Mouse (Mus musculus): Measurements from ENCODE around the gene Irak4.

DNA sequence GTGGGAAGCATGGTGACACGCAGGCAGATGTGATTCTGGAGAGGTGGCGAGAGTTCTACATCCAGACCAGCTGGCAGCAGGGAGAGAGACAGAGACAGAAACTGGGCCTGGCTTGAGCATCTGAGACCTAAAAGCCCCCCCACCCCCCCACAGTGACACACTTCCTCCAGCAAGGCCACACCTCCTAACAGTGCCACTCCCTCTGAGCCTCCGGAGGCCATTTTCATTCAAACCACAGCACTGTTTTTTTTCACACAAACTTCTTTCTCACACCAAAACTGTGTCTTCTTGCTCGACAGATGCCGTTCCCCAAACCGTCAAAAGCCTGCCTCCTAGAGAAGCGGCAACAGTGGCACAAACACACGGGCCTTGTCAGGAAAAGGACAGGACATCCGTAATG lies 10.1 kb downstream of the Irak4 start:
- TF ChIP-seq TAL1 (IDR thresholded peaks at IDR 0.05; ENCODE audit: low read length) (no peak), GATA1 (IDR thresholded peaks at IDR 0.05; ENCODE audit: low read length) (no peak)
